Mouse (Mus musculus) ES-Bruce4 (cell line): ENCODE results near the gene Col5a1.

ENCODE experiments used
- CTCF ChIP-seq: IDR thresholded peaks from one replicate; pipeline ENCODE4 v1.8.1; 2011; ENCODE audit warnings: low read depth, low read length
- EP300 ChIP-seq: IDR thresholded peaks from 2 replicates; pipeline ENCODE4 v1.6.1; 2011; ENCODE audit warnings: low read depth, low read length; ENCODE audit not compliant: insufficient read depth
- POLR2A ChIP-seq: IDR thresholded peaks from one replicate; pipeline ENCODE4 v1.8.1; 2011; ENCODE audit warnings: low read length; ENCODE audit not compliant: insufficient read depth

DNA sequence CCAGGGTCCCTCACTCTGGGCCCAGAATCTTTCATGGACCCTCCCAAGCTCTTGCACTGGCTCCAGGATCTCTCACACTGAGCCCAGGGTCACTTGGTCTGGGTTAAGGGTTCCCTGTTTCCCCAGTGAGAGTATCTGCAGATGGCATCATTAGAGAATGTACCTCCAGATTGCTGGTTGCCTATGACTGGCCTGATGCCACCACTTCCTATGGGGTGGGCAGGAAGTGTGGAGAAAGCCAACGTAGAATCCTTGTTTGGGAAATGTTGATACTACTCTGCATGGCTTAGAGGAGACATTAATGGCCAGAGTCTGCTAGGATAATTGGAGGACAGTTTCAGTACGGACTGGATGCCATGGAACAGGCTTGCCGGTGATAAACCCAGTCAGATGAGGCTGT lies 76.2 kb downstream of the Col5a1 start:
- TF ChIP-seq CTCF (no peak), POLR2A (no peak), EP300 (no peak)
